Mouse (Mus musculus): ENCODE data around the gene Ss18l1.

DNA sequence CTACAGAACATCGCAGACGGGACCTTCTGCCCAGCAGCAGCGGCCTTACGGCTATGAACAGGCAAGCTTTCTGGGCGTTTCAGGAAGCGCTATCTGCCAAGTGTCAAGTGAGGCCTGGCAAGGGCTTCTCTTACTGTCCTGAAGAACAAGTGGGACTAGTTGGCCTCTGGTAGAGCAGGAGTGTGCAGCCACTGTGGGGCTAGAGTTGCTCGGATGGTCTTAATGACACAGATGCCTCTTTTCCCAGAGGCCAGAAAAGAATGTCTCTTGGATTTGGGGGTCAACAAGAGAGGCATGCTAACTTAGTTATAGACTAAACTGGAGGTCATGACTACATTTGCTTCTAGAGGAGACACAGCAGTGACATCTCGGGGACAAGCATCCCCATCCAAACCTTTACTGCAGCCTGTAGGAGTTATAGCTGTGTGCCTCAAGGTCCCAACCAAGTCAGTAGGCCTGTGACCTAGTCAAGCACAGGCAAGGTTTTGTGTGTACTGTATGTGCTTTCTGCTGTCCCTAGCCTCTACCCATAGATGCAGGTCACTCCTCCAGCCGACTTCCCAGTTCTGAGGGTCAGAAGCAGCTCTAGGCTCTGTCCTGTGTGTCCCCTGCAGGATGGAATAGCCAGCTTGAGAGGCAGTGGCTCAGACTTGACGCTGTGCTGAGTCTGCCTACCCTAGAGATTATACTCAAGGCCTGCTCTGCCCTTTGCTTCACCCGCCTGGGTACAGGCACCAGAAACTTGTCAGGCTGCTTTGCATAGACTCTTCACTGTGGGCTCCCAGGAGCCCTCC, 21.2 kb downstream of the Ss18l1 start:
- no peak for TF ChIP-seq GATA1 (IDR thresholded peaks at IDR 0.05; ENCODE audit: low read length)
- no peak for TF ChIP-seq TAL1 (IDR thresholded peaks at IDR 0.05; ENCODE audit: low read length)
